Mouse (Mus musculus) liver, adult 2 months (tissue): Measurements from ENCODE around the gene Evl.

Source experiments
- CTCF ChIP-seq: fragments of 200-500 bp; IDR thresholded peaks from 2 replicates; pipeline ENCODE4 v1.5.1; 2011; ENCODE audit warnings: low read depth, low read length, control low read depth
- POLR2A ChIP-seq: fragments of 200-500 bp; IDR thresholded peaks from 2 replicates; pipeline ENCODE4 v1.6.1; 2011; ENCODE audit warnings: low read length, control low read depth; ENCODE audit not compliant: insufficient read depth; ENCODE audit errors: extremely low read depth

DNA sequence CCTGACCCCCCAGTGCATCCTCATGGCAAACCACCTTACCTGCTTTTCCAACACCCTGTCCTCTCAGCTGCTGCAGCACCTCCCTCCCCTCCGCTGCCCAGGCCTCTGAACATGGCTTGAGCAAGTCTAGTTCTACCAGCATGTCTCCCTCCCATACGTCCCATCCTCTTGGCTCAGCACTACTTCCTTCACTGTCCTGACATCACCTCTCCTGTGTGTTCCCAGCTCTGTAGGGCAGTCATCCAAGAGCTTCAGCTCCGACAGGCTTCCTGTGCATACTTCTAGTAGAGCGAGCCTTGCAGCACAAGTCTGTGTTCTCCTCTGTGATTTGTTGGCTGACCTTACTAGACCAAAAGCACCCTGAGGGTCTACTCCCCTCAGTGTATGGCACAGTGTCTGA, 120.0 kb downstream of the Evl start:
- TF ChIP-seq CTCF: no peak
- no peak for TF ChIP-seq POLR2A
